Mouse (Mus musculus) kidney, embryonic 14.5 days (tissue): ENCODE results near the gene Pola1. TPM values are rescaled to one million over a fixed set of nuclear protein-coding genes. Genes with fewer than 3 reads are reported as not detected.

ENCODE experiments used
- ATAC-seq: fragments of 200-750 bp; cut with Nextera tagmentation; 2 replicates; pipeline ENCODE4 v1.8.0; 2017; ENCODE audit warnings: moderate number of reproducible peaks, mild to moderate bottlenecking, moderate TSS enrichment, moderate library complexity; ENCODE audit not compliant: low FRiP score, low TSS enrichment
- H3K27ac ChIP-seq: fragments of 300-500 bp; sonication (generic); 2 replicates; pipeline ENCODE4 v1.5.1; 2014; ENCODE audit warnings: low read depth, mild to moderate bottlenecking, low read length, moderate library complexity, mixed read lengths
- H3K27me3 ChIP-seq: fragments of 300-500 bp; sonication (generic); 2 replicates; pipeline ENCODE4 v1.6.1; 2014; ENCODE audit warnings: mild to moderate bottlenecking, low read length; ENCODE audit not compliant: control insufficient read depth, insufficient read depth
- H3K36me3 ChIP-seq: fragments of 300-500 bp; sonication (generic); 2 replicates; pipeline ENCODE4 v1.6.1; 2014; ENCODE audit warnings: low read length, mixed read lengths; ENCODE audit not compliant: control insufficient read depth, insufficient read depth
- H3K4me1 ChIP-seq: fragments of 300-500 bp; sonication (generic); 2 replicates; pipeline ENCODE4 v1.6.1; 2014; ENCODE audit warnings: low read length, mixed read lengths; ENCODE audit not compliant: control insufficient read depth, insufficient read depth
- H3K4me2 ChIP-seq: fragments of 300-500 bp; sonication (generic); replicated peaks from 2 replicates; pipeline ENCODE4 v1.6.1; 2014; ENCODE audit warnings: low read depth, mild to moderate bottlenecking, low read length
- H3K4me3 ChIP-seq: fragments of 300-500 bp; sonication (generic); 2 replicates; pipeline ENCODE4 v1.5.1; 2014; ENCODE audit warnings: mild to moderate bottlenecking, low read length
- H3K9ac ChIP-seq: fragments of 300-500 bp; sonication (generic); 2 replicates; pipeline ENCODE4 v1.6.1; 2014; ENCODE audit warnings: low read depth, mild to moderate bottlenecking, low read length, moderate library complexity
- H3K9me3 ChIP-seq: fragments of 300-500 bp; sonication (generic); 2 replicates; pipeline ENCODE4 v1.6.1; 2016; ENCODE audit warnings: low read length; ENCODE audit not compliant: control insufficient read depth
- WGBS: fragments of 180-500 bp; shearing (Covaris S2); extraction: QIAGEN DNeasy Blood & Tissue Kit; methylation state at CpG from one replicate; pipeline ENCODE4 v1.1.7; 2014; 5-methylcytosine and 5-hydroxymethylcytosine counted together
- polyA plus RNA-seq: library from polyadenylated mRNA; unstranded; fragments of >200 nt; fragmentation: Nextera tagmentation; extraction: Ambion mirVana; gene quantifications from 2 replicates; pipeline ENCODE4 v1.2.1, GENCODE M21; 2014

Pola1 gene
- polyA plus RNA-seq, 1 experiment from 2014 or later = 24.9 TPM

DNA sequence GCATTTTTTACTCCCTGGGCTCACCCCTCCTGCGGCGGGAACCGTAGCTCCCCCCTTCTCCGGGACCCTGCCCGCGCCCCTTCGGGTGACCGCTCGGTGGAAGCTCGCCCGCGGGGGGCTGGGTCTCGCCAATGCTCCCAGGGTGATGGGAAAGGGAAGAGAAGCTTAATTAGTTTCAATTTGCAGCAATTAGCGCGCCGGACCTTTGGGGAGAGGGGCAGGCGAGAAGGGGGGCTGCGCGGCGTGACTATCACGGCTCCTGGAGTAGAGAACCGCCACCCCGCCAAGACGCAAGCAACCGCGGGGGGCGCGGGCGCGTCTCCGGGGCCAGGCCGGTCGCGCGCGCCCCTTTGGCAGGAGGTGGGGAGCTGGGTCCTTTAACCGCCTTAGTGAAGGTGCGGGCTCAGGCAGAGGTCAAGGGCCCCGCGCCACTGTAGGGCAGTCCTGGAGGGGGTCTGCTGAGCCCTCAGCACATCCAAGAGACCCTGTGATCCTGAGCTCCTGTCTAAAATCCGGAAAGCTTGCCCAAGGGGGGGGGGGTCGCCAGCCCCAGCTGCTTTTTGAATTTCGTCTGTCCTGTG lies 332.8 kb downstream of the Pola1 start:
- Histone ChIP-seq H3K27me3 (peaks cover 77% of the 10 kb centered on the region), H3K4me3 (peak overlapping the region; percentile 24), H3K9ac (no peak overlapping the region), H3K27ac (no peak overlapping the region), H3K36me3 (no peaks in the 10 kb centered on the region), H3K4me1 (no peaks in the 10 kb centered on the region), H3K4me2 (peak overlapping the region; percentile 24), H3K9me3 (no peaks in the 10 kb centered on the region)
- no peak for ATAC-seq
- WGBS = 22% methylated on average over 38 of the region's 43 CpGs

DNA sequence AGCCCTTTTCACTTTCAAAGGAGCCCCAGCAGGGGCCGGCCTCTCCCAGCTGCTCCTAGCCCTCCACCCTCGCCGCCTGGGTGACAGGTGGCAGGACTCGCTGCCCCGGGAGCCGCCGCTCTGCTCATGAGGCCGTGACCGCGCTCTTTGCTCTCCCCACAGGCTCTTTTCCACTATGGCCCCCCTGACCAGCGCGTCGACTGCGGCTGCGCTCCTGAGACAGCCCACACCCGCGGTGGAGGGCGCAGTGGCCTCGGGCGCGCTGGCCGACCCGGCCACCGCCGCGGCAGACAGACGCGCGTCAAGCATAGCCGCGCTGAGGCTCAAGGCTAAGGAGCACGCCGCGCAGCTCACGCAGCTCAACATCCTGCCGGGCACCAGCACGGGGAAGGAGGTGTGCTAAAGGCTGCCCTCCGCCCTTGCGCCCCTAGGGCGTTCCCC lies 334.9 kb downstream of the Pola1 start:
- Histone ChIP-seq H3K36me3 (no peaks in the 10 kb centered on the region), H3K4me1 (no peaks in the 10 kb centered on the region), H3K4me2 (peak overlapping the region; percentile 40), H3K27me3 (peaks cover 89% of the 10 kb centered on the region), H3K27ac (no peak overlapping the region), H3K4me3 (peak overlapping the region; percentile 24), H3K9ac (no peak overlapping the region), H3K9me3 (no peaks in the 10 kb centered on the region)
- 27% methylated on average over 40 of the region's 40 CpGs for WGBS
- peak; percentile 65 for ATAC-seq

DNA sequence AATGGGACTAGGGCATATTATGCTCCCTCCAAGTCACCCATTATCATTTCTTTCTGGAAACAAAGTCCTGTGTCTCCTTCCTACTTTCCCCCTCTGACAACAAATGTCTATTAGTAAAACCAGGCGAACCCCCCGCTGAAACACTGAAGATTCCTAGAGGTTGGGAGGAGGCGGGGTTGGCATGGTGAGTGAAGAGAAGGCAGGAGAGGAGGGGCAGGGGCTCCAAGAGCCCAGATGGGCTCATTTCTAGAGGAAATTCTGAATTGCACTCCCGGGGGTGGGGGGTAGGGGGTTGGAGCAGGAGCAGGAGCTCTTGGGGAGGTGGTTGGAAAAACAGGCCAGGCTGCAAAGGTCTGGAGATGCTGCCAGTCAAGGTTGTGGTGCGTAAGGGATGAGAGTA lies 336.1 kb downstream of the Pola1 start:
- WGBS = 26% methylated on average over 5 of the region's 5 CpGs
- ATAC-seq = no peak

DNA sequence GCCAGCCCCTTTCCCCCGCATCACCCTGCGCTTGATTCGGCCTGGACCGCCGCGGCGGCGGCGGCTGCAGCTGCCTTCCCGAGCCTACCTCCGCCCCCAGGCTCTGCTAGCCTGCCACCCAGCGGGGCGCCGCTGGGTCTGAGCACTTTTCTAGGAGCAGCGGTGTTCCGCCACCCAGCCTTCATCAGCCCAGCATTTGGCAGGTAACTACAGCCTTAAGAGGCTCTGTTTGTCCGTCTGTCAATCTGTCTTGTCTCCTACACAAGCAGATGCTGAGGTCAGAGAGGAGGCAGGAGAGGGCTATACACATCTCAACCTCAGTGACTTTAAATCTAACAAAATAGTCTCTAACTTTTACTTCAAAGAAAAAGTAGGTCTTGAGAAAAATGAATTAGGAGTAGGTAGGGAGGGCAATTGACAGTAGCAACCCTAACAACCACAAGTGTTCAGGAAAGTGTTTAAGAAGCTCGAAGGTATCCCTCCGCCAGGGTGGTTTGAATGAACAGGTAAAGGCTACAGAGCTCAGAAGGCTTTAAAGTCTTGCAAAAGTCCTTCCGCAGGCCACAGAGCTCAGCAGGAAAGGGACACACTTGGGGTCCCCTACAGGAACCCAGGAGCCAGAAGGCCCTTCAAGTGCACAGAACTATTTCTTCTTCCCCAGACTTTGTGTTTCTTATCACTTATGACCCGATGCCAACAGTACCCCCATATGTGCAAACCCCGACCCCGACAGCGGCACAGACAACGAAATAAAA lies 337.0 kb downstream of the Pola1 start:
- H3K9me3 ChIP-seq = no peaks in the 10 kb centered on the region
- H3K9ac ChIP-seq = no peak overlapping the region
- no peak overlapping the region for H3K4me3 ChIP-seq
- peaks cover 79% of the 10 kb centered on the region for H3K27me3 ChIP-seq
- H3K4me2 ChIP-seq = no peak overlapping the region
- no peaks in the 10 kb centered on the region for H3K4me1 ChIP-seq
- WGBS = 29% methylated on average over 25 of the region's 25 CpGs
- ATAC-seq = no peak
- H3K27ac ChIP-seq = no peak overlapping the region
- no peaks in the 10 kb centered on the region for H3K36me3 ChIP-seq

More for the DNA sequence above, 336.1 kb downstream of the Pola1 start:
- no peak overlapping the region for H3K9ac ChIP-seq
- H3K9me3 ChIP-seq = no peaks in the 10 kb centered on the region
- no peaks in the 10 kb centered on the region for H3K36me3 ChIP-seq
- H3K27ac ChIP-seq = no peak overlapping the region
- H3K4me3 ChIP-seq = no peak overlapping the region
- no peak overlapping the region for H3K4me2 ChIP-seq
- H3K4me1 ChIP-seq = no peaks in the 10 kb centered on the region
- H3K27me3 ChIP-seq = peaks cover 83% of the 10 kb centered on the region

DNA sequence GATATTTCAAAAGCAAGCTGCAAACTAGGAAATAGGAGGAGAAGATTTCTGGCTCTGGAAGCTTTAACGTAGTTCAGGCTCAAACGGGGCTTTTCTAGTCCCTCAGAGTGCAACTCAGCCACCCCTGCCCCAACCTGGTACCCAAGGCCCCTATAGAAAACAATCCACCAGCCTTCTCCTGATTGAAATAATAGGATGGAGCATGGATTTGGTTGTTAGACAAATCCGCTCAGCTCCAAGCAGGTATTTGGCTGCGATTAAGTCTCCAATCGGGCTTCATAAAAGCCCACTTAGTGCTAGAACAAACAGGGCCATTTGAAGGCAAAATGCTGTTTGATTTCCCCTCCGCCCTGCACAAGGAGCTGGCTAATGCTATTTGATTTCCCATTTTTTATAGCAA lies 339.9 kb downstream of the Pola1 start:
- H3K27ac ChIP-seq = no peak overlapping the region
- no peak for ATAC-seq
- no peaks in the 10 kb centered on the region for H3K9me3 ChIP-seq
- no peak overlapping the region for H3K4me2 ChIP-seq
- H3K27me3 ChIP-seq = peaks cover 80% of the 10 kb centered on the region
- no peak overlapping the region for H3K4me3 ChIP-seq
- H3K4me1 ChIP-seq = no peaks in the 10 kb centered on the region
- WGBS = 24% methylated on average over 6 of the region's 6 CpGs
- H3K9ac ChIP-seq = no peak overlapping the region
- H3K36me3 ChIP-seq = no peaks in the 10 kb centered on the region

DNA sequence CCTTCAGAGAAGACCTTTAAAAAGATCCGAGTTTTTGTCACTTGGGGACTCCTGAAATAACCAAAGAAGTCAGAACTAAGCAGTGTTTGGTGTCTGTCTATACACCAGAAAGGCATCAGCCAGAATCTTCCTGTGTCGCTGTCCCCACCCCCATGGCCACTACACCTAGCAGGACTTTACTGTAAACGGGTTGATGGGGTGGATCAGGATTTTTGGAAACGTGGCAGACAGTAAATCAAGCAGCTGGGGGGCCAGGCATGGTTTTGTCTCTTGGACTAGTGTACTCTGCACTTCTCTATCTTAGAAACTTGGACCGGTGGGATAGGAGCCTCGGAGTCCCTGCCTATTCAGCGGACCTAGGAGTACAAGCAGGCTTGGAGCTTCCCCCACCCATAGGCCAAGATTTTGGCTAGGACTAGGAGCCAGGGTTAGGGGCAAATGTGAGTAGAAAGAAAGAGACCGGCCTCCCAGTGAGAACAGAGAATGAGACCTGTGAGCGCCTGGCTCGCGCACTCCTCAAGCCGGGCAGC lies 342.0 kb downstream of the Pola1 start:
- Histone ChIP-seq H3K9me3 (no peaks in the 10 kb centered on the region), H3K4me1 (no peaks in the 10 kb centered on the region), H3K27me3 (peaks cover 80% of the 10 kb centered on the region), H3K27ac (no peak overlapping the region), H3K4me2 (no peak overlapping the region), H3K9ac (no peak overlapping the region), H3K4me3 (no peak overlapping the region), H3K36me3 (no peaks in the 10 kb centered on the region)
- WGBS = 32% methylated on average over 12 of the region's 12 CpGs
- ATAC-seq = no peak

DNA sequence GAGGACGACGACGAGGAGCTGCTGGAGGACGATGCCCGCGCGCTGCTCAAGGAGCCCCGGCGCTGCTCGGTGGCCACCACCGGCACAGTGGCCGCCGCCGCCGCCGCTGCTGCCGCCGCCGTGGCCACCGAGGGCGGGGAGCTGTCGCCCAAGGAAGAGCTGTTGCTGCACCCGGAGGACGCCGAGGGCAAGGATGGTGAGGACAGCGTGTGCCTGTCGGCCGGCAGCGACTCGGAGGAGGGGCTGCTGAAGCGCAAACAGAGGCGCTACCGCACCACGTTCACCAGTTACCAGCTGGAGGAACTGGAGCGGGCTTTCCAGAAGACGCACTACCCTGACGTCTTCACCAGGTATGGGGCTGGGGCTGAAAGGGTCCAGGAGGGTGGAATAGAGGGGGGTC lies 342.9 kb downstream of the Pola1 start:
- Histone ChIP-seq H3K4me2 (peak overlapping the region; percentile 46), H3K9me3 (no peaks in the 10 kb centered on the region), H3K27ac (no peak overlapping the region), H3K36me3 (no peaks in the 10 kb centered on the region), H3K4me3 (peak overlapping the region; percentile 29), H3K9ac (no peak overlapping the region), H3K4me1 (no peaks in the 10 kb centered on the region), H3K27me3 (peaks cover 81% of the 10 kb centered on the region)
- ATAC-seq = no peak
- WGBS = 21% methylated on average over 36 of the region's 37 CpGs

DNA sequence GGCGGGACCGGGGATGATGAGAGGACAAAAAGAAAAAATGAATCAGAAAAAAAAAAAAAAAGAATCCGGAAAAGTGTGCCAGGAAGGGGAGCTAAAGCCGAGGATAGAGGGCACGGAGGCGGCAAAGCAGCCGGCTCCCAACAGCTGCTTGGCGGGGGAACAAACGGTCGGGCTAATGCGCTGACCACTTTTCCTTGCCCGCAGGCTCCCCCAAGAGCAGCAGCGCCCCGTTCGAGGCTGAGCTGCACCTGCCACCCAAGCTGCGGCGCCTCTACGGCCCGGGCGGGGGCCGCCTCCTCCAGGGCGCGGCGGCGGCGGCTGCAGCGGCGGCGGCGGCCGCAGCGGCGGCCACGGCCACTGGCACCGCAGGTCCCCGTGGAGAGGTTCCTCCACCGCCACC lies 343.6 kb downstream of the Pola1 start:
- Histone ChIP-seq H3K9ac (no peak overlapping the region), H3K27ac (no peak overlapping the region), H3K4me2 (peak overlapping the region; percentile 46), H3K4me3 (peak overlapping the region; percentile 29), H3K4me1 (no peaks in the 10 kb centered on the region), H3K9me3 (no peaks in the 10 kb centered on the region), H3K36me3 (no peaks in the 10 kb centered on the region), H3K27me3 (peaks cover 77% of the 10 kb centered on the region)
- ATAC-seq = no peak
- 20% methylated on average over 30 of the region's 37 CpGs for WGBS

DNA sequence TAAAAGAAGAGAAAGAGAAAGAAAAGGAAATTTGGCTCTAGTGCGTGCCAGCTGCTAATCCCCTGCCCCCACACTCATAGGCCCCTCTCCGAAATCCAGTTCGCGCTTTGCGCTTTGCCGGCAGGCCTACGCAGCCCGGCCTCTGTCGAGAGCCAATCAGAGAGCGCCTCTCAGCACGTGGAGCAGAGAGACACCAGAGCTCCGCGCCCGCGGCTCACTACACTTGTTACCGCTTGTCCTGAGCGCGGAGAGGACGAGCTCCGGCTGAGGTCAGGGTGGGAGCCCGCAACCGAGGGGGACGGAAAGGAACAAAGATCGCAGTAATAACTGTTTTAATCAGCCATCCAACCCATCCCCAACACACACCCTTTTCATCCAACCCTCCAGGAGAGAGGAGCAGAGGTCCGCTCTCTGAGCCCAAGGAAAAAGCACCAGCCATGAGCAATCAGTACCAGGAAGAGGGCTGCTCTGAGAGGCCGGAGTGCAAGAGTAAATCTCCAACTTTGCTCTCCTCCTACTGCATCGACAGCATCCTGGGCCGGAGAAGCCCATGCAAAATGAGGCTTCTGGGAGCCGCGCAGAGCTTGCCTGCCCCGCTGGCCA lies 345.6 kb downstream of the Pola1 start, which contains the start of gene Arx:
Arx (plus strand) TSS at position 155 of the 603 bp plus-strand sequence.
- Histone ChIP-seq H3K27me3 (peaks cover 78% of the 10 kb centered on the region), H3K4me1 (no peaks in the 10 kb centered on the region), H3K9me3 (no peaks in the 10 kb centered on the region), H3K4me2 (peak within 1 kb of the TSS; percentile 8; the same call in 1 of the 2 replicates), H3K4me3 (no peak within 1 kb of the TSS; the same call in 1 of the 2 replicates), H3K36me3 (no peaks in the 10 kb centered on the region), H3K9ac (no peak within 1 kb of the TSS), H3K27ac (no peak within 1 kb of the TSS)
- 21% methylated on average over 31 of the region's 31 CpGs for WGBS
- peak; percentile 95 for ATAC-seq
